ENCODE assay signal across 8 mouse cellular contexts in the genomic region with DNA sequence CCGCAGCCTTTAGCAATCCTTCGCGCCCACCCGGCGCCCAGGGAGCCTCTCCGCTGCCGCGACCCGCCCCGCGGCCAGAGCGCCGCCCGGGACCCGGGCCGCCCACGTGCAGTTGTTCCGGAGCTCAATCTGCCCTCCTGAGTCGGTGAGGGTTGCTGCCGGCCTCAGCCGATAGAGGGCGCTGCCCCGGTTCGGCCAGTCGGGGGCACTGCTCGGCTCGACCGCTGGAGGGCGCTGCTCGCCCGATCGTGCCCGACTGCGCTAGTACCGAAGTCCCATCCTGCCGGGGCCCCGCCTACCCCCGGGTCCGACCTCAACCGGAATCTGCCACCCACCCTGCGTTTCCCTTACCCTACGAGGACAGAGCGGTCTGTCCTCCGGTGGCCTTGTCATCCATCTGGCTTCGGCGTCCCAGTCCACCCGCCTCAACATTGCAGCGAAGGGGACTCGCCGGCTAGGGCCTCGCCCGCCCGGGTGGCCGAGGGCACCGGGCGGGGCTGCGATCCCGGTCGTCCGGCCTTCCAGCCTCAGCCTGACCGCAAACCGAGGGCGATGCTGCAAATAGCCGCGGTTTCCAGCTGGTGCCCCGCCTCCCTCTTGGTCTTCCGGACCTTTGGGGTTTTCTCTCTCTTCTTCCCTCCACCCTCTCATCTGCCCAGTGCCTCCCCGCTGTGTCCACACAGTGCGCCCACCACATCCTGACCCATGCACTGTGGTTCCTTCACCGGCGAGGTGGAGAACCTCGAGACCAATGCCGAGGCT. TPM values are rescaled to one million over a fixed set of nuclear protein-coding genes. Genes with fewer than 3 reads are reported as not detected.
A peak's percentile ranks its signal among the peaks of the same experiment; 100 is the strongest.
DNase-seq lines count a peak whose midpoint lies in the region; ATAC-seq and TF ChIP-seq lines count a peak whose summit lies in the region.

No protein-coding gene starts in this region.

- no peak for TF ChIP-seq POLR2A in myocyte (IDR thresholded peaks at IDR 0.05; ENCODE audit: insufficient read length, low read depth)

- peak; percentile 96 for DNase-seq in kidney, postnatal 10 days
- peak; percentile 95 for DNase-seq in liver, embryonic 11.5 days (ENCODE audit: low spot score)
- peak; percentile 90 to 99 for DNase-seq in spleen, postnatal 4 days (ENCODE audit: low spot score in 2 of 2)

- H3ac ChIP-seq in myocyte (ENCODE audit: control insufficient read depth, insufficient read length) = peak overlapping the region; percentile 33

- peak; percentile 86 for ATAC-seq in CD4-positive, CD25-positive, alpha-beta regulatory T cell, adult 4 months
- peak; percentile 81 for ATAC-seq in erythroid progenitor cell, adult 5-6 weeks (replicated peaks; ENCODE audit: low FRiP score, poor library complexity, severe bottlenecking)
- ATAC-seq in heart, embryonic 13.5 days (ENCODE audit: extremely low read depth, insufficient number of reproducible peaks, low FRiP score, low TSS enrichment) = peak; percentile 74
- ATAC-seq in liver, embryonic 11.5 days (replicated peaks; ENCODE audit: low FRiP score) = peak; percentile 76

- no peaks in the 10 kb centered on the region for H3K9me3 ChIP-seq in heart, embryonic 13.5 days
- no peaks in the 10 kb centered on the region for H3K9me3 ChIP-seq in liver, embryonic 11.5 days (ENCODE audit: control insufficient read depth, low read length)

- peak overlapping the region; percentile 73 for H3K27ac ChIP-seq in brown adipose tissue, adult 24 weeks (replicated peaks; ENCODE audit: low read depth, low read length)
- peak overlapping the region; percentile 65 for H3K27ac ChIP-seq in heart, embryonic 13.5 days (replicated peaks)
- peak overlapping the region; percentile 67 for H3K27ac ChIP-seq in liver, embryonic 11.5 days (ENCODE audit: low read depth, low read length)

- H3K4me2 ChIP-seq in heart, embryonic 13.5 days = peak overlapping the region; percentile 96
- H3K4me2 ChIP-seq in liver, embryonic 11.5 days = peak overlapping the region; percentile 98
- peak overlapping the region; percentile 88 for H3K4me2 ChIP-seq in myocyte (ENCODE audit: low read depth)

- peak overlapping the region; percentile 78 for H3K4me3 ChIP-seq in brown adipose tissue, adult 24 weeks (ENCODE audit: insufficient read depth, low read depth, low read length)
- peak overlapping the region; percentile 68 for H3K4me3 ChIP-seq in heart, embryonic 13.5 days
- H3K4me3 ChIP-seq in liver, embryonic 11.5 days (ENCODE audit: low read depth, low read length) = peak overlapping the region; percentile 64
- H3K4me3 ChIP-seq in myocyte = peak overlapping the region; percentile 40

- WGBS in heart, embryonic 13.5 days = 2% methylated on average over 72 of the region's 73 CpGs
- under 1% methylated on average over 71 of the region's 73 CpGs for WGBS in liver, embryonic 11.5 days

- peak overlapping the region; percentile 81 for H3K9ac ChIP-seq in heart, embryonic 13.5 days
- peak overlapping the region; percentile 85 for H3K9ac ChIP-seq in liver, embryonic 11.5 days (ENCODE audit: low read depth, low read length)

- H3K79me2 ChIP-seq in myocyte (ENCODE audit: control insufficient read depth, insufficient read depth) = no peaks in the 10 kb centered on the region

- H3K27me3 ChIP-seq in heart, embryonic 13.5 days (replicated peaks) = peaks cover 17% of the 10 kb centered on the region; the same call in 1 of the 2 replicates
- no peaks in the 10 kb centered on the region for H3K27me3 ChIP-seq in liver, embryonic 11.5 days (replicated peaks; ENCODE audit: control insufficient read depth, insufficient read depth, low read length)
- no peaks in the 10 kb centered on the region for H3K27me3 ChIP-seq in myocyte (ENCODE audit: control insufficient read depth, insufficient read depth, insufficient read length)

- H3K36me3 ChIP-seq in heart, embryonic 13.5 days = no peaks in the 10 kb centered on the region
- no peaks in the 10 kb centered on the region for H3K36me3 ChIP-seq in liver, embryonic 11.5 days (ENCODE audit: control insufficient read depth, insufficient read depth, low read length)
- H3K36me3 ChIP-seq in myocyte (ENCODE audit: control insufficient read depth, insufficient read depth) = no peaks in the 10 kb centered on the region

- H3K4me1 ChIP-seq in brown adipose tissue, adult 24 weeks (ENCODE audit: control insufficient read depth, insufficient read depth, insufficient read length, low read length) = peaks cover 5% of the 10 kb centered on the region
- H3K4me1 ChIP-seq in heart, embryonic 13.5 days = peaks cover 17% of the 10 kb centered on the region
- H3K4me1 ChIP-seq in liver, embryonic 11.5 days (replicated peaks; ENCODE audit: control insufficient read depth, insufficient read depth, low read length) = peaks cover 6% of the 10 kb centered on the region; the same call in 1 of the 2 replicates

TF ChIP-seq in myocyte, 11 proteins besides CTCF, POLR2A, EP300 and RAD21:
- TF ChIP-seq MYOG (IDR thresholded peaks at IDR 0.05; ENCODE audit: control insufficient read depth in 1 of 3, insufficient read depth in 1 of 3, insufficient read length in 2 of 3, low read depth in 2 of 3) (peak in 2 of 3 experiments; percentile 16 to 58), MYOD1 (IDR thresholded peaks at IDR 0.05; ENCODE audit: control insufficient read depth in 1 of 3, insufficient read length in 2 of 3, low read depth in 2 of 3) (peak in 2 of 3 experiments; percentile 4 to 43), TCF12 (IDR thresholded peaks at IDR 0.05; ENCODE audit: insufficient read depth, poor library complexity, severe bottlenecking) (no peak), POLR2AphosphoS2 (IDR thresholded peaks at IDR 0.05; ENCODE audit: insufficient read length, low read depth) (peak; percentile 10), SRF (IDR thresholded peaks at IDR 0.05; ENCODE audit: control insufficient read depth, insufficient read length, low read depth) (no peak)

RNA-seq across cellular contexts. Expression of a gene that starts 2.1 kb away (rescaled TPM):
- not detected for polyA plus RNA-seq in CD4-positive, CD25-positive, alpha-beta regulatory T cell, adult 4 months (2017; shearing (Covaris generic))
- polyA plus RNA-seq in brown adipose tissue, adult 24 weeks (2012; ENCODE audit: insufficient read depth, insufficient read length, missing spikeins) = not detected in 2 replicates
- not detected in 2 replicates for total RNA-seq in erythroid progenitor cell, adult 5-6 weeks (2015; ENCODE audit: low replicate concordance)
- total RNA-seq in erythroid progenitor cell, adult 5-6 weeks (2017; ENCODE audit: low replicate concordance) = not detected in 2 replicates
- polyA plus RNA-seq in heart, embryonic 13.5 days (2015; fragmentation: Nextera tagmentation; extraction: Ambion mirVana) = not detected in 2 replicates
- not detected in 2 replicates for polyA plus RNA-seq in liver, embryonic 11.5 days (2014; fragmentation: Nextera tagmentation; extraction: Ambion mirVana)
- 8.3 TPM for polyA plus RNA-seq in myocyte (2012; fragmentation: generic; extraction: Trizol)

RNA-seq across cellular contexts. Expression of a gene that starts 50.8 kb away (rescaled TPM):
- polyA plus RNA-seq in CD4-positive, CD25-positive, alpha-beta regulatory T cell, adult 4 months (2017; shearing (Covaris generic)) = 10 to 100 TPM; 44.9 to 65.7 TPM
- polyA plus RNA-seq in brown adipose tissue, adult 24 weeks (2012; ENCODE audit: insufficient read depth, insufficient read length, missing spikeins) = 21.0 and 25.9 TPM in 2 replicates
- total RNA-seq in erythroid progenitor cell, adult 5-6 weeks (2015; ENCODE audit: low replicate concordance) = 94.3 and 127 TPM in 2 replicates
- total RNA-seq in erythroid progenitor cell, adult 5-6 weeks (2017; ENCODE audit: low replicate concordance) = 72.6 and 81.2 TPM in 2 replicates
- 44.2 and 46.0 TPM in 2 replicates for polyA plus RNA-seq in heart, embryonic 13.5 days (2015; fragmentation: Nextera tagmentation; extraction: Ambion mirVana)
- 65.4 and 72.5 TPM in 2 replicates for polyA plus RNA-seq in liver, embryonic 11.5 days (2014; fragmentation: Nextera tagmentation; extraction: Ambion mirVana)
- polyA plus RNA-seq in myocyte (2012; fragmentation: generic; extraction: Trizol) = 52.2 TPM

Comparison
In these comparisons a context has a peak if more than half of its experiments do, and no peak if none do; other contexts are left out.
1. Peak in every context shown above with its lines: DNase-seq, ATAC-seq, H3K4me3 ChIP-seq and H3K27ac ChIP-seq.